Mouse (Mus musculus) CH12.LX (cell line): ENCODE results near the gene Pde4d. TPM values are rescaled to one million over a fixed set of nuclear protein-coding genes. Genes with fewer than 3 reads are reported as not detected.

Source experiments
- DNase-seq: peaks from one replicate; pipeline ENCODE4 v3.0.0-alpha.2; 2013; ENCODE audit errors: extremely low read depth
- H3K27ac ChIP-seq: 2 replicates; pipeline ENCODE4 v1.5.1; 2012; ENCODE audit warnings: low read depth, mild to moderate bottlenecking, control low read depth, moderate library complexity; ENCODE audit not compliant: insufficient read depth
- H3K27me3 ChIP-seq: replicated peaks from 2 replicates; pipeline ENCODE3; 2012; ENCODE audit warnings: inconsistent platforms
- H3K36me3 ChIP-seq, 2 experiments: replicated peaks in 1 of 2; 2 replicates each; pipeline versions ENCODE3 to v1.6.1; 2012; ENCODE audit warnings: inconsistent platforms in 1 of 2, low read length in 1 of 2, mild to moderate bottlenecking in 1 of 2, mixed read lengths in 1 of 2, moderate library complexity in 1 of 2; ENCODE audit not compliant: control insufficient read depth in 1 of 2, insufficient read depth in 1 of 2
- H3K4me1 ChIP-seq, 2 experiments: 2 replicates each; pipeline ENCODE4 v1.6.1; 2012; ENCODE audit warnings: inconsistent platforms in 1 of 2, moderate library complexity in 1 of 2; ENCODE audit not compliant: insufficient read depth in 2 of 2, control insufficient read depth in 1 of 2
- H3K4me2 ChIP-seq: 2 replicates; pipeline ENCODE4 v1.6.1; 2012; ENCODE audit warnings: low read depth, mild to moderate bottlenecking, control low read depth; ENCODE audit not compliant: poor library complexity, insufficient read depth, severe bottlenecking
- H3K4me3 ChIP-seq, 3 experiments: fragments of 150-350 bp in 1 of 3; sonication (generic) in 1 of 3; replicated peaks in 1 of 3; 2 replicates each; pipeline versions ENCODE3 to v1.5.1; 2011 to 2012; ENCODE audit warnings: low read depth in 2 of 3, low read length in 2 of 3, mild to moderate bottlenecking in 2 of 3, moderate library complexity in 2 of 3, control low read depth in 1 of 3, improper control_type of control experiment in 1 of 3, inconsistent platforms in 1 of 3, mixed read lengths in 1 of 3; ENCODE audit not compliant: poor library complexity in 1 of 3
- H3K79me2 ChIP-seq: replicated peaks from 2 replicates; pipeline ENCODE4 v1.6.1; 2012; ENCODE audit warnings: mild to moderate bottlenecking, moderate library complexity; ENCODE audit not compliant: control insufficient read depth, poor library complexity, insufficient read depth, severe bottlenecking; ENCODE audit errors: extremely low read depth
- H3K9ac ChIP-seq: 2 replicates; pipeline ENCODE4 v1.6.1; 2012; ENCODE audit warnings: low read depth, mild to moderate bottlenecking, control low read depth, moderate library complexity; ENCODE audit not compliant: insufficient read depth
- H3K9me3 ChIP-seq: replicated peaks from 2 replicates; pipeline ENCODE3; 2012; ENCODE audit warnings: low read length, inconsistent platforms, mixed read lengths
- BHLHE40 ChIP-seq: IDR thresholded peaks from 2 replicates; pipeline ENCODE4 v1.6.1; 2011; ENCODE audit warnings: mild to moderate bottlenecking, low read depth, low read length, improper control_type of control experiment
- CHD2 ChIP-seq: IDR thresholded peaks from 2 replicates; pipeline ENCODE4 v1.6.1; 2011; ENCODE audit warnings: low read length, improper control_type of control experiment
- CTCF ChIP-seq, 2 experiments: IDR thresholded peaks in 1 of 2; conservative IDR thresholded peaks in 1 of 2; 2 replicates each; pipeline ENCODE4 v1.5.1; 2011 to 2012; ENCODE audit warnings: low read depth in 2 of 2, low read length in 2 of 2, improper control_type of control experiment in 1 of 2, inconsistent platforms in 1 of 2, mild to moderate bottlenecking in 1 of 2, moderate library complexity in 1 of 2
- E2F4 ChIP-seq: IDR thresholded peaks from 2 replicates; pipeline ENCODE4 v1.6.1; 2011; ENCODE audit warnings: low read depth, low read length, improper control_type of control experiment; ENCODE audit not compliant: insufficient replicate concordance
- ELF1 ChIP-seq: IDR thresholded peaks from 2 replicates; pipeline ENCODE4 v1.6.1; 2014; ENCODE audit warnings: low read depth, mild to moderate bottlenecking, inconsistent platforms, low read length, improper control_type of control experiment
- GABPA ChIP-seq: IDR thresholded peaks from 2 replicates; pipeline ENCODE4 v1.6.1; 2012; ENCODE audit warnings: low read depth, low read length, improper control_type of control experiment, inconsistent platforms; ENCODE audit not compliant: insufficient replicate concordance
- HCFC1 ChIP-seq: IDR thresholded peaks from 2 replicates; pipeline ENCODE4 v1.6.1; 2012; ENCODE audit warnings: low read depth, mild to moderate bottlenecking, inconsistent platforms, low read length, improper control_type of control experiment
- JUN ChIP-seq: IDR thresholded peaks from 2 replicates; pipeline ENCODE4 v1.6.1; 2011; ENCODE audit warnings: low read depth, mild to moderate bottlenecking, low read length, improper control_type of control experiment, moderate library complexity; ENCODE audit not compliant: insufficient read depth
- MAX ChIP-seq: IDR thresholded peaks from 2 replicates; pipeline ENCODE4 v1.6.1; 2011; ENCODE audit warnings: low read length, improper control_type of control experiment
- MAZ ChIP-seq: IDR thresholded peaks from 2 replicates; pipeline ENCODE4 v1.6.1; 2012; ENCODE audit warnings: low read depth, mild to moderate bottlenecking, inconsistent platforms, low read length, improper control_type of control experiment, moderate library complexity
- MEF2A ChIP-seq: IDR thresholded peaks from 2 replicates; pipeline ENCODE4 v1.6.1; 2014; ENCODE audit warnings: low read depth, mild to moderate bottlenecking, inconsistent platforms, low read length, improper control_type of control experiment, borderline replicate concordance
- MXI1 ChIP-seq: IDR thresholded peaks from 2 replicates; pipeline ENCODE4 v1.6.1; 2011; ENCODE audit warnings: mild to moderate bottlenecking, low read depth, low read length, improper control_type of control experiment
- NELFE ChIP-seq: IDR thresholded peaks from 2 replicates; pipeline ENCODE4 v1.6.1; 2011; ENCODE audit warnings: low read depth, low read length, improper control_type of control experiment
- NRF1 ChIP-seq: IDR thresholded peaks from 2 replicates; pipeline ENCODE4 v1.6.1; 2014; ENCODE audit warnings: low read depth, mild to moderate bottlenecking, inconsistent platforms, low read length, improper control_type of control experiment, moderate library complexity
- PAX5 ChIP-seq: IDR thresholded peaks from 2 replicates; pipeline ENCODE4 v1.6.1; 2012; ENCODE audit warnings: low read length, inconsistent platforms, mixed read lengths
- POLR2A ChIP-seq: IDR thresholded peaks from 2 replicates; pipeline ENCODE4 v1.6.1; 2011; ENCODE audit warnings: low read depth, mild to moderate bottlenecking, improper control_type of control experiment, low read length
- RAD21 ChIP-seq: IDR thresholded peaks from 2 replicates; pipeline ENCODE4 v1.6.1; 2011; ENCODE audit warnings: low read depth, mild to moderate bottlenecking, low read length, improper control_type of control experiment, moderate library complexity
- TCF12 ChIP-seq: IDR thresholded peaks from 2 replicates; pipeline ENCODE4 v1.6.1; 2014; ENCODE audit warnings: low read depth, mild to moderate bottlenecking, inconsistent platforms, low read length, improper control_type of control experiment
- UBTF ChIP-seq: IDR thresholded peaks from 2 replicates; pipeline ENCODE4 v1.6.1; 2012; ENCODE audit warnings: low read depth, mild to moderate bottlenecking, inconsistent platforms, low read length, improper control_type of control experiment, moderate library complexity
- USF2 ChIP-seq: conservative IDR thresholded peaks from 2 replicates; pipeline ENCODE4 v1.6.1; 2011; ENCODE audit warnings: low read depth, low read length, improper control_type of control experiment
- dilution Hi-C: fragments of 300-500 bp; cut with MboI; formaldehyde crosslinking; loops from 2 replicates; pipeline ENCODE4 v1.14.3; 2020; ENCODE audit warnings: low sequenced_read_pairs; ENCODE audit not compliant: extremely low pct_unique_long_range_greater_than_20kb, extremely low pct_ligation_motif_present
- in situ Hi-C: fragments of 300-500 bp; cut with MboI; formaldehyde crosslinking; loops from 3 replicates; pipeline ENCODE4 v1.14.3; 2019; ENCODE audit warnings: low sequenced_read_pairs, low pct_ligation_motif_present, low pct_unique_long_range_greater_than_20kb, mixed read lengths
- polyA plus RNA-seq: library from polyadenylated mRNA; unstranded; fragments of >175 nt; gene quantifications from 2 replicates; pipeline ENCODE4 v1.2.1, GENCODE M21; 2012; ENCODE audit warnings: low read depth; ENCODE audit not compliant: insufficient read length
- total RNA-seq, 2 experiments: library from RNA; depleted of rRNA; stranded (reverse); fragments of 300-350 nt in 1 of 2; fragments of >200 nt in 1 of 2; gene quantifications; 2 replicates each; pipeline ENCODE4 v1.2.3; 2012 to 2014

Pde4d gene
- total and polyA plus RNA-seq, 3 experiments = not detected

DNA sequence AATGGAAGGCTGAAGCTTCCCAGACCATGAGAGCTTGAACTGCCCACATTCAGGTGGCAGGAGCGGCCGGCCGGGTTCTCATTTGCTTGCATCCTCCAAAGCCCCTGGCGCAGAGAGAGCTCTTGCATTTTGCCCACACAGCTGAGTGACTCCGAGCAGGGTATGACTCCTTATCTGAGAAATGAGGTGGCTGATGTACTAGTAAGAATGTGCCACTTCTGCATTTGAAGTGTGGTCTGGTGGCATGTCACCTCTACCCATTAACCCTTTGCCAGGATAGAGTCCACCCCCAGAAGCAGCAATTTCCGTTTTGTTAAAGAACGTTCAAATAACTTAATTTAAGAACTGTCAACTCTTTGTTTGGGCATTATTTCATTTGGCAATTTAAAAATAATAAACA, 412.0 kb downstream of the Pde4d start:
- dilution Hi-C loops = no loop called here
- H3K9me3 ChIP-seq = no peaks in the 10 kb centered on the region
- 0 out of 4 replicates have a peak, but pooled peaks cover 0 to 2% of the 10 kb centered on the region in 2 experiments for H3K4me1 ChIP-seq
- H3K79me2 ChIP-seq = no peaks in the 10 kb centered on the region
- H3K27me3 ChIP-seq = no peaks in the 10 kb centered on the region
- DNase-seq = no peak
- H3K9ac ChIP-seq = no peak overlapping the region
- H3K4me2 ChIP-seq = no peak overlapping the region
- in situ Hi-C loops = no loop called here
- TF ChIP-seq NRF1 (no peak), E2F4 (no peak)
- TF ChIP-seq, all 38 proteins: peak for 0
- H3K4me3 ChIP-seq = no peak overlapping the region
- no peaks in the 10 kb centered on the region for H3K36me3 ChIP-seq
- no peak overlapping the region for H3K27ac ChIP-seq

- no peaks in the 10 kb centered on the region for H3K79me2 ChIP-seq
- no peak for TF ChIP-seq NRF1
- TF ChIP-seq MXI1 = no peak
- no peak for TF ChIP-seq GABPA
- TF ChIP-seq RAD21 = no peak
- TF ChIP-seq UBTF = no peak
- no peak for TF ChIP-seq USF2
- TF ChIP-seq NELFE = no peak
- no peak for TF ChIP-seq MAX
- no peak for TF ChIP-seq HCFC1
- no peak for TF ChIP-seq CTCF (conservative IDR thresholded peaks at IDR 0.05 in 1 of 2, IDR thresholded peaks at IDR 0.05 in 1 of 2; ENCODE audit: low read depth in 2 of 2, low read length in 2 of 2)
- no peak for TF ChIP-seq MEF2A
- no peak for TF ChIP-seq JUN
- no peak for TF ChIP-seq MAZ
- no peak for TF ChIP-seq BHLHE40
- no peak for TF ChIP-seq PAX5
- no peak for TF ChIP-seq E2F4
- TF ChIP-seq CHD2 = no peak
- TF ChIP-seq POLR2A = no peak
- no peak for TF ChIP-seq ELF1
- no peak for TF ChIP-seq TCF12
- TF ChIP-seq, all 38 proteins: peak for 0
- Histone ChIP-seq H3K9me3 (no peaks in the 10 kb centered on the region), H3K9ac (no peak overlapping the region), H3K27ac (no peak overlapping the region), H3K4me3 (no peak overlapping the region), H3K4me2 (no peak overlapping the region), H3K27me3 (no peaks in the 10 kb centered on the region), H3K36me3 (no peaks in the 10 kb centered on the region), H3K4me1 (no peaks in the 10 kb centered on the region)
- dilution Hi-C loops (no loop called here), in situ Hi-C loops (no loop called here)
- no peak for DNase-seq
Observed at GRCm38 (mm10) chr13:108862173-108862572, 412.4 kb downstream of the Pde4d start.
